Mouse (Mus musculus): Measurements from ENCODE around the gene Cyba. TPM values are rescaled to one million over a fixed set of nuclear protein-coding genes. Genes with fewer than 3 reads are reported as not detected.
A peak's percentile ranks its signal among the peaks of the same experiment; 100 is the strongest.

Cyba gene
- polyA plus RNA-seq, 2 experiments: 108 to 183 TPM

DNA sequence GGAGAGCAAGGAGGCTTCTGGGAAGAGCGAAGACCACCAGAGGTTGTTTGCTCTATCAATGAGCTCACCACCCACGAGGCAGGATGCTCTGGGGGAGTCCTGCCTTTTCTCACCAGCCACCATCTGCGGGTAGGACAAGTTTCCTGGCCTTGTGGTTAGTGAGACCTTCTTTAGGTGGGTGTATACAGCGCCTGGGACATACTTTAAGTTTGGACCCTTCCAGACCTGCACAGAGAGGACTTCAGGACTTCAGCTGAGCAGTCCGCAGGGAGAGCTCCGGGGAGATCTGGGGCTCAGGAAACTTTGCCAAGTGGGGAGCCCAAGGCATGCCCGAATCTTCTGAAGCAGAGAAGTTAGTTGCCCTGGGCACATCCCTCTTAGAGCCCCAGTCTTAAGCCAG lies 27.3 kb upstream of the Cyba start:
- TF ChIP-seq POLR2A (IDR thresholded peaks at IDR 0.05; ENCODE audit: borderline replicate concordance, extremely low read depth, insufficient read depth, insufficient read length): no peak
- peak overlapping the region; percentile 12; the same call in 1 of the 2 replicates for H3K9ac ChIP-seq (ENCODE audit: low read depth, low read length, severe bottlenecking)
- DNase-seq (ENCODE audit: low spot score): no peak
- H3K4me3 ChIP-seq (replicated peaks; ENCODE audit: low read length): peak overlapping the region; percentile 30
- H3K4me1 ChIP-seq (ENCODE audit: control insufficient read depth, insufficient read depth, low read length): peaks cover 13% of the 10 kb centered on the region
- no peak for ATAC-seq (ENCODE audit: low FRiP score, low read depth)
- 25% methylated on average over 7 of the region's 7 CpGs for WGBS
- no peak overlapping the region for H3K27ac ChIP-seq (replicated peaks; ENCODE audit: low read depth, low read length)
- no peaks in the 10 kb centered on the region for H3K36me3 ChIP-seq (ENCODE audit: control insufficient read depth, insufficient read depth, low read length)
- H3K4me2 ChIP-seq (replicated peaks; ENCODE audit: low read depth, low read length, severe bottlenecking): peak overlapping the region; percentile 47
- H3K27me3 ChIP-seq (ENCODE audit: control insufficient read depth, insufficient read depth, low read length): peaks cover 31% of the 10 kb centered on the region
- H3K9me3 ChIP-seq (ENCODE audit: control insufficient read depth, low read length): no peaks in the 10 kb centered on the region

DNA sequence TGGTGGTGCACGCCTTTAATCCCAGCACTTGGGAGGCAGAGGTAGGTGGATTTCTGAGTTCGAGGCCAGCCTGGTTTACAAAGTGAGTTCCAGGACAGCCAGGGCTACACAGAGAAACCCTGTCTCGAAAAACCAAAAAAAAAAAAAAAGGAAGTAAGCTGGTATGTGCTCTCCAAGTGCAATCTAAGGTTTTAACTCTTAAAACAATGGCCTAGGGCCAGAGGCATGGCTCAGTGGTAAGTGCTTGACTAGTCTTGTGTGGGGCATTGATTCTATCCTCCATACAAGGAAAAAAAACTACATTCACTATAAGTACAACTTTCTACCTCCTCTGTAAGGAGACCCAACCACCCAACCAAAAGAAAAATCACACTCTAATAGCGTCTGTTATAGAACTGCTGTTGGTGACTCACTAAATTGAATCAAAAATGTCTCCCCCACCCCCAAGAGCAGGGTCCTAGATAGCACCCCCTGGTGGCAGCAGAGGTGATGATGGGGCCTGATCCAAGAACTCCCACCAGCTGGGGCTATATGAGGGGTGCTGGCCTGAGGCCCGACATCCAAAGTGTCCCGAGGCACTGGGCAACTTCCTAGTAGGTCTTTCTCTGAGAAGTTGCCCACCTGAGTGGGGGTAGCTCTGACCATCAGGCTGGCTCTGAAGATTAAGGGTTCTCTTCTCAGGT lies 26.6 kb upstream of the Cyba start:
- Histone ChIP-seq H3K4me2 (replicated peaks; ENCODE audit: low read depth, low read length, severe bottlenecking) (no peak overlapping the region), H3K9ac (ENCODE audit: low read depth, low read length, severe bottlenecking) (no peak overlapping the region), H3K27ac (replicated peaks; ENCODE audit: low read depth, low read length) (no peak overlapping the region), H3K36me3 (ENCODE audit: control insufficient read depth, insufficient read depth, low read length) (no peaks in the 10 kb centered on the region), H3K27me3 (ENCODE audit: control insufficient read depth, insufficient read depth, low read length) (peaks cover 31% of the 10 kb centered on the region), H3K4me1 (ENCODE audit: control insufficient read depth, insufficient read depth, low read length) (peaks cover 13% of the 10 kb centered on the region), H3K4me3 (replicated peaks; ENCODE audit: low read length) (no peak overlapping the region), H3K9me3 (ENCODE audit: control insufficient read depth, low read length) (no peaks in the 10 kb centered on the region)
- WGBS: 50% methylated on average over 5 of the region's 6 CpGs
- ATAC-seq (ENCODE audit: low FRiP score, low read depth) (no peak), DNase-seq (ENCODE audit: low spot score) (no peak)
- TF ChIP-seq POLR2A (IDR thresholded peaks at IDR 0.05; ENCODE audit: borderline replicate concordance, extremely low read depth, insufficient read depth, insufficient read length): no peak

DNA sequence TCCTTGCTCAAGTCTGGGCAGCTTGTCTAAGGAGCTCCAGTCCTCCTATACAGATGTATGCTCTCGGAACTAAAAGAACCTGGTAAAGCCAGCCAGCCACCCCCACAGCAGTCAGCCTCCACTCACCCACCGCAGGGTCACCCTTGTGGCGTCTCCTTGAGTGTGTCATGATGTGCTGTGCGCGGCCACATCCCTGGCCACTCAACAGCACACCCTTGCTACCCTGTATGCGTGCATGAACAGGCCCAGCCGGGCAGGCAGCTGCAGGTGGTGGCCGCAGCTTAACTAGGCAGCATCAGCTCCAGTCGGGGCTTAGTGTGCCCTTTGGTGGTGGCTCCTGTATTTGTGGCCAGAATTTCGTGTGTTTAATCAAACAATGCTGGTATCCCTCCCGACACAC lies 24.4 kb upstream of the Cyba start:
- H3K4me1 ChIP-seq (ENCODE audit: control insufficient read depth, insufficient read depth, low read length): peaks cover 13% of the 10 kb centered on the region
- H3K9me3 ChIP-seq (ENCODE audit: control insufficient read depth, low read length): no peaks in the 10 kb centered on the region
- ATAC-seq (ENCODE audit: low FRiP score, low read depth) (no peak), DNase-seq (ENCODE audit: low spot score) (no peak)
- no peak overlapping the region for H3K4me3 ChIP-seq (replicated peaks; ENCODE audit: low read length)
- H3K9ac ChIP-seq (ENCODE audit: low read depth, low read length, severe bottlenecking): no peak overlapping the region
- H3K4me2 ChIP-seq (replicated peaks; ENCODE audit: low read depth, low read length, severe bottlenecking): no peak overlapping the region
- H3K27me3 ChIP-seq (ENCODE audit: control insufficient read depth, insufficient read depth, low read length): peaks cover 31% of the 10 kb centered on the region
- H3K36me3 ChIP-seq (ENCODE audit: control insufficient read depth, insufficient read depth, low read length): no peaks in the 10 kb centered on the region
- no peak overlapping the region for H3K27ac ChIP-seq (replicated peaks; ENCODE audit: low read depth, low read length)
- TF ChIP-seq POLR2A (IDR thresholded peaks at IDR 0.05; ENCODE audit: borderline replicate concordance, extremely low read depth, insufficient read depth, insufficient read length): no peak
- WGBS: 69% methylated on average over 11 of the region's 11 CpGs

DNA sequence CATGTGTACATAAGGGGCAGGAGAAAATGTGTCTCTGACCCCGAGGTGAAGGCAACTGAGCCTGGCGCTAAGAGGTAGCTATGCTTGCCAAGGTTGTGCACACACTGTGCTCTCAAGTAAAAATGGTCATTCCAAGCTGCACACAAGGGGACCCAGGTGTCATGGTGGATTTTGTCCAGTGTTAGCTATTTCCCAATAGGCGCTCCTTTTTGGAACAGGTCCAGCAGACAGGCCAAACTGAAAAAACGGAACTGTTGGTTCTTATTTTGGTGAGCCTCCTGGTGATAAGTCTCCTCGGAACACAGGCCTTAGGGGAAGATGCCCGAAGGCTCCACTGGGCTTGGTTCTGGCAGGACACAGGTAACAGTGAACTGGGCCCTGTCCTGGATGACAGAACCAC lies 21.7 kb upstream of the Cyba start:
- H3K4me3 ChIP-seq (replicated peaks; ENCODE audit: low read length): no peak overlapping the region
- no peak overlapping the region for H3K4me2 ChIP-seq (replicated peaks; ENCODE audit: low read depth, low read length, severe bottlenecking)
- no peaks in the 10 kb centered on the region for H3K4me1 ChIP-seq (ENCODE audit: control insufficient read depth, insufficient read depth, low read length)
- DNase-seq (ENCODE audit: low spot score): no peak
- H3K27me3 ChIP-seq (ENCODE audit: control insufficient read depth, insufficient read depth, low read length): peaks cover 9% of the 10 kb centered on the region; the same call in 1 of the 2 replicates
- whole genome bisulfite sequencing: 86% methylated on average over 6 of the region's 6 CpGs
- TF ChIP-seq POLR2A (IDR thresholded peaks at IDR 0.05; ENCODE audit: borderline replicate concordance, extremely low read depth, insufficient read depth, insufficient read length): no peak
- H3K9ac ChIP-seq (ENCODE audit: low read depth, low read length, severe bottlenecking): no peak overlapping the region
- no peaks in the 10 kb centered on the region for H3K9me3 ChIP-seq (ENCODE audit: control insufficient read depth, low read length)
- ATAC-seq (ENCODE audit: low FRiP score, low read depth): no peak
- no peak overlapping the region for H3K27ac ChIP-seq (replicated peaks; ENCODE audit: low read depth, low read length)
- no peaks in the 10 kb centered on the region for H3K36me3 ChIP-seq (ENCODE audit: control insufficient read depth, insufficient read depth, low read length)

DNA sequence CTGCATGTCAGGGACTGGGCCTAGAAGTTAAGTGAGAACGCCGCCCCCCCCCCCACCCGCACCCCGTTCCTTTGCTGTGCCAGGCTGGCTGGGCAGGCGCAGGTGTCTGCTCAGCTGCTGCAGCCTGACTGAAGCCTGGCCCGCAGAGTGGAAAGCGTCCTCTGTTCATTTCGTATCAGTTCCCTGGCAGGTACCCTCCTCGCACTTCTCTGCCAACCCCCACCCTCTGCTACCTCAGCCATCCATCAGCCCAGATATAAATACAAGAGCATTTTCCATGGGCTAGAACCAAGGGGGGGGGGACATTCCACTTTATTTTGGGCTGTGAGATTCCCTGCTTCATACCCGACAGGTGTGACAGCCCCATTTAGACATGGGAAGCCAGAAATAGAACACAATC lies 19.4 kb upstream of the Cyba start:
- no peak for TF ChIP-seq POLR2A (IDR thresholded peaks at IDR 0.05; ENCODE audit: borderline replicate concordance, extremely low read depth, insufficient read depth, insufficient read length)
- no peaks in the 10 kb centered on the region for H3K4me1 ChIP-seq (ENCODE audit: control insufficient read depth, insufficient read depth, low read length)
- ATAC-seq (ENCODE audit: low FRiP score, low read depth) (peak; percentile 62; the same call in 1 of the 2 replicates), DNase-seq (ENCODE audit: low spot score) (no peak)
- H3K9me3 ChIP-seq (ENCODE audit: control insufficient read depth, low read length): no peaks in the 10 kb centered on the region
- H3K27ac ChIP-seq (replicated peaks; ENCODE audit: low read depth, low read length): no peak overlapping the region
- no peak overlapping the region for H3K4me2 ChIP-seq (replicated peaks; ENCODE audit: low read depth, low read length, severe bottlenecking)
- no peaks in the 10 kb centered on the region for H3K27me3 ChIP-seq (ENCODE audit: control insufficient read depth, insufficient read depth, low read length)
- no peak overlapping the region for H3K9ac ChIP-seq (ENCODE audit: low read depth, low read length, severe bottlenecking)
- no peak overlapping the region for H3K4me3 ChIP-seq (replicated peaks; ENCODE audit: low read length)
- no peaks in the 10 kb centered on the region for H3K36me3 ChIP-seq (ENCODE audit: control insufficient read depth, insufficient read depth, low read length)
- 76% methylated on average over 10 of the region's 10 CpGs for WGBS

Measured in limb, embryonic 14.5 days (tissue).